ENCODE assay signal across 21 mouse cellular contexts in genomic region chr3:40668889-40669288, GRCm38 (mm10). TPM values are rescaled to one million over a fixed set of nuclear protein-coding genes. Genes with fewer than 3 reads are reported as not detected.
A peak's percentile ranks its signal among the peaks of the same experiment; 100 is the strongest.
DNase-seq lines count a peak whose midpoint lies in the region; ATAC-seq and TF ChIP-seq lines count a peak whose summit lies in the region.
"Had no signal": no experiment of that assay in that cellular context is flagged by ENCODE, and none has a peak within 500 bp of the region (broad histone marks: within the 10 kb centered on the region; RNA-seq: fewer than 3 reads in every experiment).

No protein-coding gene starts in this region.

- no peaks in the 10 kb centered on the region for H3K9me3 ChIP-seq in liver, embryonic 11.5 days (ENCODE audit: control insufficient read depth, low read length)
- H3K9me3 ChIP-seq in liver, embryonic 14.5 days (ENCODE audit: control insufficient read depth, low read length) = no peaks in the 10 kb centered on the region
- H3K9me3 ChIP-seq: embryonic facial prominence, embryonic 10.5 days; forebrain, embryonic 13.5 days; hindbrain, embryonic 12.5 days had no signal

- intact Hi-C loops in left cerebral cortex, postnatal 4 days (cut with DNase I) = no loop called here
- intact Hi-C loops in heart, postnatal 10 days (cut with DNase I) = no loop called here

- no peaks in the 10 kb centered on the region for H3K4me1 ChIP-seq in liver, embryonic 11.5 days (replicated peaks; ENCODE audit: control insufficient read depth, insufficient read depth, low read length)
- H3K4me1 ChIP-seq in liver, embryonic 14.5 days (replicated peaks; ENCODE audit: control insufficient read depth in 2 of 2, insufficient read depth in 2 of 2, low read length in 1 of 2) = peaks cover 0 to 1% of the 10 kb centered on the region in 2 experiments; a peak in 1 of 4 replicates
- H3K4me1 ChIP-seq: hindbrain, embryonic 12.5 days had no signal

- no peaks in the 10 kb centered on the region for H3K27me3 ChIP-seq in liver, embryonic 11.5 days (replicated peaks; ENCODE audit: control insufficient read depth, insufficient read depth, low read length)
- no peaks in the 10 kb centered on the region for H3K27me3 ChIP-seq in liver, embryonic 14.5 days (ENCODE audit: control insufficient read depth, insufficient read depth, low read length)
- H3K27me3 ChIP-seq: heart, embryonic 12.5 days; hindbrain, embryonic 12.5 days had no signal

- no peak for TF ChIP-seq EP300 in liver, embryonic 14.5 days (IDR thresholded peaks at IDR 0.05; ENCODE audit: low read depth)

- no peaks in the 10 kb centered on the region for H3K36me3 ChIP-seq in liver, embryonic 11.5 days (ENCODE audit: control insufficient read depth, insufficient read depth, low read length)
- H3K36me3 ChIP-seq in liver, embryonic 14.5 days (replicated peaks; ENCODE audit: control insufficient read depth, insufficient read depth, low read depth) = no peaks in the 10 kb centered on the region

- H3K4me2 ChIP-seq in liver, embryonic 11.5 days = no peak overlapping the region
- H3K4me2 ChIP-seq in liver, embryonic 14.5 days (ENCODE audit: low read depth) = no peak overlapping the region
- H3K4me2 ChIP-seq: forebrain, embryonic 13.5 days; heart, embryonic 12.5 days; hindbrain, embryonic 12.5 days had no signal

- H3K4me3 ChIP-seq in liver, embryonic 11.5 days (ENCODE audit: low read depth, low read length) = no peak overlapping the region
- H3K4me3 ChIP-seq in liver, embryonic 14.5 days (ENCODE audit: insufficient read depth in 1 of 2, low read depth in 2 of 2, low read length in 2 of 2) = no peak overlapping the region
- H3K4me3 ChIP-seq: embryonic facial prominence, embryonic 10.5 days; forebrain, embryonic 13.5 days; heart, embryonic 12.5 days; hindbrain, embryonic 12.5 days had no signal

- no peak overlapping the region for H3K9ac ChIP-seq in liver, embryonic 11.5 days (ENCODE audit: low read depth, low read length)
- no peak overlapping the region for H3K9ac ChIP-seq in liver, embryonic 14.5 days (replicated peaks)
- H3K9ac ChIP-seq: forebrain, embryonic 13.5 days; forebrain, postnatal 0 days; heart, embryonic 12.5 days; hindbrain, embryonic 12.5 days had no signal

- WGBS in liver, embryonic 11.5 days = 19% methylated on average over 6 of the region's 6 CpGs
- 16% methylated on average over 6 of the region's 6 CpGs for WGBS in liver, embryonic 14.5 days (ENCODE audit: insufficient replicate concordance)

- peak; percentile 36; the same call in 1 of the 2 replicates for ATAC-seq in liver, embryonic 11.5 days (replicated peaks; ENCODE audit: low FRiP score)
- peak; percentile 35; the same call in 1 of the 2 replicates for ATAC-seq in liver, embryonic 14.5 days (ENCODE audit: insufficient read depth)
- ATAC-seq: forebrain, embryonic 13.5 days; forebrain, postnatal 0 days; hindbrain, embryonic 16.5 days had no signal

- H3K27ac ChIP-seq in liver, embryonic 11.5 days (ENCODE audit: low read depth, low read length) = no peak overlapping the region
- no peak overlapping the region for H3K27ac ChIP-seq in liver, embryonic 14.5 days
- H3K27ac ChIP-seq: embryonic facial prominence, embryonic 10.5 days; forebrain, embryonic 13.5 days; hindbrain, embryonic 12.5 days had no signal

- no peak for TF ChIP-seq CTCF in liver, embryonic 14.5 days (IDR thresholded peaks at IDR 0.05; ENCODE audit: low read depth)

- no peak for DNase-seq in liver, embryonic 11.5 days (ENCODE audit: low spot score)
- DNase-seq in liver (no peak), NIH3T3 (ENCODE audit: low read depth) (peak; percentile 66)
- no peak for DNase-seq in liver, embryonic 14.5 days (ENCODE audit: low read depth in 3 of 3, low spot score in 3 of 3)
- no peak for DNase-seq in testis, postnatal 10 days (ENCODE audit: low spot score)
- no peak for DNase-seq in left cerebral cortex, postnatal 4 days
- no peak for DNase-seq in heart, postnatal 10 days
- DNase-seq: adrenal gland, postnatal 10 days; cerebellum, adult 11-12 months; cerebellum, adult 9-10 months; cerebellum, postnatal 25 days; forebrain, postnatal 0 days; gastrocnemius, postnatal 14 days; heart, postnatal 4 days had no signal

RNA-seq across cellular contexts. Expression of gene Slc25a31, which starts 39.8 kb away (rescaled TPM):
- 0.12 and 0.38 TPM in 2 replicates for polyA plus RNA-seq in liver, embryonic 11.5 days (2014; fragmentation: Nextera tagmentation; extraction: Ambion mirVana)
- 0.03 and 0.08 TPM in 2 replicates for polyA plus RNA-seq in liver, embryonic 14.5 days (2012; rRNA removed)
- polyA plus RNA-seq in liver, embryonic 14.5 days (2014; fragmentation: Nextera tagmentation; extraction: Ambion mirVana) = 0.19 and 0.20 TPM in 2 replicates
- under 1 TPM; 0.22 to 0.24 TPM for total RNA-seq in left cerebral cortex, postnatal 4 days (2021)
- total RNA-seq in heart, postnatal 10 days (2021) = under 1 TPM; 0.35 to 0.38 TPM
- total RNA-seq: gastrocnemius, adult 18-20 months; gastrocnemius, postnatal 14 days had no signal
- polyA plus RNA-seq: C2C12; embryonic facial prominence, embryonic 10.5 days had no signal
